Mouse (Mus musculus): ENCODE results near the gene Nmt1. TPM values are rescaled to one million over a fixed set of nuclear protein-coding genes. Genes with fewer than 3 reads are reported as not detected.

The Nmt1 gene
- polyA plus RNA-seq, 1 experiment, result 57.6 TPM

DNA sequence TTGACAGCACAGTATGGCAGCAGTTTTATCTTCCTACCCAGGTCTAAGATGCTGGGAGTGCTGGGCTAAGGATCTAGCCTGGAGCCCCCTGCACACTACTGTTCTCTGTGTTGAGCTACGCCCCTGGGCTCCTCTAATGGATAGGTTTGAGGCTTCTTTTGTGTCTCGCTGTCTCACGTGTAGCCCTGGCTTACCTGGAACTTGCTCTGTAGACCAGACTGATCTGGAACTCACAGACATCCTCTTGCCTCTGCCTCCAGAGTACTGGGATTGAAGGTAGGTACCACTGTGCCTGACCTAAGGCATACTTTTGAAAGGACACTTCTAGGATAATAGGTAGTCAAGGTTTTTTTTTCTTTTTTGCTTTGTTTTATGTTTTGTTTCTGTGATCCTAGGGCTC is 16.0 kb downstream of the Nmt1 start:
- DNase-seq (ENCODE audit: low spot score), result no peak

DNA sequence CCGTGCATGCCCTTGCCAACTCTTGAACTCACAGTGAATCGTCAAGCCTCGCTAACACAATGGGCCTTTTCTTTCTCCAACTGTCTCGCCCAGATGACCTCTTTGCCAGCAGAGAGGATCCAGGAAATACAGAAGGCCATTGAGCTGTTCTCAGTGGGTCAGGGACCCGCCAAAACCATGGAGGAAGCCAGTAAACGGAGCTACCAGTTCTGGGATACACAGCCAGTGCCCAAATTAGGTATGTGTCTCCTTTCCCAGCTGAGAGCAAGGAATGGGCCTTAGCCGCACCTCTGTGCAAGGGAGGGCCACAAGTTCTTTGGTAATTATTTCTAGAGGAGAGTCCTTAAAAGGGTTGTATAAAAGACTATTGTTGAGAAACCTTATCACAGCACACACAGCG is 18.3 kb downstream of the Nmt1 start:
- DNase-seq (ENCODE audit: low spot score), result no peak

DNA sequence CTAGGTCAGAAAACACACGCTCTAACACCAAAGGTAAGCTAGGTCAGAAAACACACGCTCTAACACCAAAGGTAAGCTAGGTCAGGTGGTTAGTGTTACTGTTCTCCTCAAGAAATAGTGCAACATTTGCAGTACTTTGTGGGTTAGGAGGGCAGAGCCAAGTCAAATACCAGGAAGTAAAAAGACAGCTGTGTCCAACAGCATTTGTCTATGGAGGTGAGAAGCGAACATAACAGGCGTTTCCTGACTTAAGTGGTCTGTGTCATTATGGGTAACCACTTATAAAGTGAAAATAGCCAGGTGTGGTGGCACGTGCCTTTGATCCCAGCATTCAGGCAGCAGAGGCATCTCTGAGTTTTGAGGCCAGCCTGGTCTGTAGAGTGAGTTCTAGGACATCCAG is 21.6 kb downstream of the Nmt1 start:
- DNase-seq (ENCODE audit: low spot score), result no peak

DNA sequence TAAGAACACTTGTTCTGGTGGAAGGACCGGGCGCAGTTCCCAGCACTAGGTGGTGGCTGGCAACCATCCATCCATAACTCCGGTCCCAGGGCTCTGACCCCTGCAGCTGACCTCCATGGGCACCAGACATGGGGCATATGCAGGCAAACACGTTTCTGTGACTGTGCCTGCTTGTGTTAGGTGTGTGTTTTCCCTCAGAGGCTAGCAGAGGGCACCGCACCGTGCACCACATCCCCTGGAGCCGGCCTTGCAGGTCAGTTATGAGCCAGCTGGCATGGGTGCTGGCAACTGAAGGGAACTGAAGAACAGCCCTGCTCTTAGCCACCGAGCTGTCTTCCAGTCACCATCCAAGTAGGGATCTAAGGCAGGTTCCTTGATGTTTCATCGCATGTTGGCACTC is 22.2 kb downstream of the Nmt1 start:
- no peak for DNase-seq (ENCODE audit: low spot score)

DNA sequence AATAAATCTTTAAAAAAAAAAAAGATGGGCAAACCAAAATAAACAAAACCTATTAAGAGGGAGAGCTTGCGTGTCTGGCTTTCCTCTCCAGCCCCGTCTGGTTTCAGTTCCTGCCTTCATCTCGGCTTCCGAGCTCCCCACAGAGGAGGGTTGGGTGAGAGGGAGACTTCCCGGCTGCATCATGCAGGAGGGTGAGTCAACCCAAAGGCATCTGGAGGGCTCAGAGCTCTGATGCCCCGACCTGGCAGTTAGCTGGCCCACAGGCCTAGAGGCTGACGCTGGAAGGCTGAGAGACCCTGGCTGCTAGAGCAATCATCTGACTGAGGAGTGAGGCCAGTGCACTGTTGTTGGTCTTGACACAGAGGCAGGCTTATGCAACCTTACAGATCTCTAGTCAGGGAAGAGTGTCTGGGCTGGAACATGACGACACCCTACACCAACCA is 23.3 kb downstream of the Nmt1 start:
- DNase-seq (ENCODE audit: low spot score), result no peak

DNA sequence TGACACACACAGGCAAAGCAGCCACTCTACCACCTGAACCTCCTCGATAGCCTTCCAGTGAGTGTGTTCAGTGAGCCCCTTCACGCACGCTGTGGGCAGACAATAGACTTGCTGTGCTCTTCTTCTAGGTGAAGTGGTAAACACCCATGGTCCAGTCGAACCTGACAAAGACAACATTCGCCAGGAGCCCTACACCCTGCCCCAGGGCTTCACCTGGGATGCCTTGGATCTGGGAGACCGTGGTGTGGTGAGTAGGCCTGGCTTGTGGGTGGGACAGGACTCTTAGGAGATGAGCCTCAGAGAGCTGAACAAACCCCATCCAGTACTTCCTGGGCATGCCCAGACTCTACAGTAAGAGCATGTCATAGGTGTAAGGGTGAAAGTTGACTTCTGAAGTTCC is 24.1 kb downstream of the Nmt1 start:
- DNase-seq (ENCODE audit: low spot score), result no peak

DNA sequence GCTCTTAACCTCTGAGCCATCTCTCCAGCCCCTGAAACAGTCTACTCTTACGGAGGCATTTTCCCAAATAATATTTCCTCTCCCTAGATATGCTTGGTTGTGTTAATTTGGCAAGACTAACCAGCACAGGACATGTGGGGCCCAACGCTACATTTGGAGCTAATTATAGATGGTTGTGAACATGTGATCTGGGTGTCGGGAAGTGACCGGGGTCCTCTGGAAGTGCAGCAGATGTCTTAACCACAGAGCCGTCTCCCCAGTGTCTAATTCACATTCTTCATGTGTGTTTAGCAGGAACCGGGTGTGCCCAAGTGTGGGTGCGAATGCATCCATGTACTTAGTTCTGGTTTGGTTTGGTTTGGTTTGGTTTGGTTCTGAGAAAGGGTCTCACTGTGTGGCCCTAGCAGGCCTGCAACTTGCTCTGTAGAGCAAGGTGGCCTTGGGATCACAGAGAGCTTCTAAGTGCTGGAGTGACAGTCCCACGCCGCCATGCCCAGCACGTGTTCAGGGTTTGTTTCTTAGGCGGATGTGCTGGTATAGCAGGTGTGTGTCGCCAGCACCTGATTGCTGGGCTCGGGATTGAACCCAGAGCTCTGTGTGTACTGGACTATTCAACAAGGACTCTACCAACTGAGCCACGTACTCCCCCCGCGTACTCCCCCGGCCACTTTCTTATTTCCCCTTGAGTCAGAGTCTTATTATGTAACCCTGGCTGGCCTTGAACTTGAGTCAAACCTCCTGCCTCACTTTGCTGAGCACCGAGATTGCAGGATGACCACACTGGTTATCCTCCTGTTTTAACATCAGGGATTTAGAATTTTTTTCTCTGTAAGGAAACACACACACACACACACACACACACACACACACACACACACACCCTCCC is 25.4 kb downstream of the Nmt1 start:
- DNase-seq (ENCODE audit: low spot score), result no peak

DNA sequence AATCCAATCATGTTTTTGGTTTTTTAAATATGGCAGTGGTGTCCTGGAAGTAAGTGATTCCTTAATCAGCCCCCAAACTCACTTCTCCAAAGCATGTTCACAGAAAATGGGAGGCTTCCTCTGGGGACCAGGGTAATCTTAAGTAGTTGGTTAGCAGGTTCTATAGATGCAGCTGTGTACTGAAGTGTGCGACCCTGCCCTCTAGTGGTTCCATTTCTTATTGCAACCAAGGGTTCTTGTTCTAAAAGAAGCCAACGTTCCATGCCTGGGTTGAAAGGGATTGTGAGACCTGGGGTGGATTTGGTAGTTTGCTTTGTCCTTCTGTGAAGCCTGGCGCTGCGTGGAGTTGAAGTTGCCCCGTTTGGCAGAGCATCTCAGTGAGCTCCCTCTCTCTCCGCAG is 26.8 kb downstream of the Nmt1 start:
- DNase-seq (ENCODE audit: low spot score), result no peak

DNA sequence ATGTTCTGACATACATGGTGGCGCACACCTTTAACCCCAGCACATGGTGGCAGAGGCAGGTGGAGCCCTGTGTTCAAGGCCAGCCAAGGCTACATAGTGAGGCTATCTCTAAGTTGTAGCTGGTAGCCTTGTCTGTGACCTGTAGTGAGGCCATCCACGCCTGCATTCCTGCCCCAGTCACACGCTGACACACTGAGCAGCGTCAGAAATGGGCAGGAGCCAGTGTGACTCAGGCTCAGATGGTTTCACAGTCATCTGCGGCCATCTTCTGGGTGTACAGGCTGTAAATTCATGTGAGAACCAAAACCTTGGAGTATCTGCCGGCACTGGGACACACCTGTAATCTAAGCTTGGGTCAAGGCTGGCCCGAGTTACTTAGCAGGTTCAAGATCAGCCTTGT is 28.6 kb downstream of the Nmt1 start:
- DNase-seq (ENCODE audit: low spot score), result no peak

DNA sequence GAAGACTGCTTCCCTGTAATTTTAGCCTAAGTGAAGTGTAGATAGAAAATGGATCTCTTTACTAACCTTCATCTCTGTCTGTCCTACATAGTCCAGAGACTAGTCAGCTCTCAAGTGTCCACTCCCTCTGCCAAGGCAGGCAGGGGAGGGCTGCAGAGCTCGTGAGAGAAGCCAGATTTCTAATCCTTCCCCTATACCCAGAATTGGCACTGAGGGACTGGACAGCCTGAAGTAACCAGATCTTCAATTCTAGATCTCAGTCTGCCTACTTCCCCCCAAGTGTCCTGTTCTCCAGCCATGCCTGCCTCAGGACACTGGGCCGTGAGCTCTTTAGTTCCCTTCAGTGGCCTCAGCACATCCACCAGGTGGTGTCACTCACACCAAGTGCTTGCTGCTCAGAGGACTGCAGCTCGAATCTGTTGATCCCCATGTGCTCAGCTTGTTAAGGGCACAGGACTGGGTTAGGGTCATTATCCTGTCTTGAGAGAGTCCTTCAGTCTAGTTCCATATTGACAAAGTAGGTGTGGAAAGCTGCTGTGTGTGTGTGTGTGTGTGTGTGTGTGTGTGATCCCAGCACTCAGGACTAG is 30.6 kb downstream of the Nmt1 start:
- no peak for DNase-seq (ENCODE audit: low spot score)

DNA sequence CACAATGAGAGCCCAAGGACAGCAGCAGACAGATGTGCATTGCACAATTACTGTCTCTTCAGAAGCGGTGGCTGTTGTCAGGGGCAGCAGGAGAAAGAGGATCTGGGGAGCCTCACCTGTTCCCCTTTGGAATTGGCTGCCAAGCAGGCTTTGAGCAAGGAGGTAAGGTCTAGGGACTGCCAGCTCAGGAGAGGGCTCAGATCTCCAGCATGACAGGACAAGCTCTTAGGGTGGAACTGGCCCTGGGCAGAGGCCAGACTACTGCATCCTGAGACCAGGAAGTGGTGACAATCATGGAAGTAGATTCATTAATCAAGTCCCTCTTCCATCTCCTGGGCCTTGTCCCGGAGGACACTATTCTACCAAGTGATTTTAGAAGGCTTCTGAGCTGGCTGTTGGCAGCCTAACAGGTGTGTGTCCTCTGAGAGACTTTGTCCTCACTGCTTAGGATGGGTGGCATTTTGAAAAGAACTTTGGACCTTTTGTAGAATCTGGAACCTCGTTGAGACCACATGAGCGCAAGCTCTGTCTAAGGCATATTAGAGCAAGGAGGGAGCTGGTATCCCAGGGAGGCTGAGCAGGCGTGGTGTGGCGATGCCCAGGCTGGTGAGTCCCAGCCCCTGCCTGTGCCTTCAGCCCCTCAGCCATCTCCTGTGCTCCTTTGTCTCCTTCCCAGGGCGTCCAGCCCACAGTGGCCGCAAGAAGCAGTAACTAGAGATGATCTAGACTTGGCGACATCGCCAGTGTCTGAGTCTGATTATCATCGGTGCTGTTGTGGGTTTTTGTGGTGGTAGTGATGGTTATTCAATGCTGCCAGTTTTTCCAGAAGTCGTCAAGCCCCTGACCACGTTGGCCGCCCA is 38.4 kb downstream of the Nmt1 start:
- DNase-seq (ENCODE audit: low spot score), result no peak

DNA sequence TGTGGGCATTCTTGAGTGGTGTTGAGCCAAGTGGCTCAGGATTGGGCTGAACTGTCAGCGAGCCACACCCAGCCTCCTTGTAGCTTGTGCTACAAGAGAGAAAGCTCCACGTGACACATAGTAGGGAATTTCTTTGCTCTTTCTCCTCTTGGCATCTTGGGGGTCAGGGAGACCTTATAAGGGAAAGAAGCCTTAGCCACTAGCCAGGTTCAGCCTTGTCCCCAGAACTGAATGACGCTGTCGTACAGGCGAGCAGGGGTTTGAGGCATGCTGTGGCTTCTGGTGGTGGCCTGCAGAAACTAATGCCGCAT is 39.0 kb downstream of the Nmt1 start:
- no peak for DNase-seq (ENCODE audit: low spot score)

DNA sequence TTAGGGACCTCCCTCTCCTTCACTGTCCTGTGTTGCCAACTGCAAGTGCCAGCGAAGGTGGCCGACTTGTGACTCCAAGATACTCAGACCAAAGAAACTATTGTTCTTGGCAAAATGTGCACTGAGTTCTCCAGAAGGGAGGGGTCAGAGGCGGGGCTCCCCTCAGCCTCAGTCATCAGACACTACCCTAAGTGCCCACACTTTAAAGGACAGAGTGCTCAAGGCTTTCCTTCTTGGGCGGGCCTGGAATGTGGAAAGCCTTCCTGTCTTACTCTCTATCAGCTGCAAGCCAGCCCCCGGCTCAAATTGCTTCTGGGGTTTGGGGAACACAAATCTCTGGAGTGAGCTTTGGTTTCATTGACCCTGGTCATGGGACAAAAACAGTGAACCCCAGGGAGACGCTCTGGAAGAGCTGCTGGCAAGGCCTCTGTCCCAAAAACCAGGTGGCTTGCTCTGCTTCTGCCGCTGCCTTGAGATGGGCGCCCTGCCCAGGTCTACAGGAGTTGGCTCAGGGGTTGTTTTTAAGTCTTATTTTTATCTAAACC is 39.5 kb downstream of the Nmt1 start:
- DNase-seq (ENCODE audit: low spot score), result no peak

DNA sequence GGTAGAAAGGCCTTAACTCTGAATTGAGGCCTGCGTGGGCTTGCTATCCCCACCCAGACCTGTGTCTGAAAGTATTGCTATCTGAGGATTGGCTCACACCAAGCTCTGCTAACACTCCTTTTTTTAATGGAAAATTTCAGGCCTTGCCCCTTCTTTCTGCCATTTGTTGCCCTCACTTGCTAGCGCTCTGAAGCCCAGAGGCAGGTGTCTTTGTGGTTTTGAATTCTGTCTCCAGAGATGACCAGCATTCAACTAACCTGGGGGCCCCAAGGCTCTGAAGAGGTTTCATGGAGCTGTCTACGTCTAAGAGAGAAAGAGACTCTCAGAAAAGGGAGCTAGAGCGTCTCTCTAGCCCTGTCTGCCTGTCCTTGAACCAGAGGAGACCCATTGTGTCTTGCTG is 40.3 kb downstream of the Nmt1 start:
- no peak for DNase-seq (ENCODE audit: low spot score)

DNA sequence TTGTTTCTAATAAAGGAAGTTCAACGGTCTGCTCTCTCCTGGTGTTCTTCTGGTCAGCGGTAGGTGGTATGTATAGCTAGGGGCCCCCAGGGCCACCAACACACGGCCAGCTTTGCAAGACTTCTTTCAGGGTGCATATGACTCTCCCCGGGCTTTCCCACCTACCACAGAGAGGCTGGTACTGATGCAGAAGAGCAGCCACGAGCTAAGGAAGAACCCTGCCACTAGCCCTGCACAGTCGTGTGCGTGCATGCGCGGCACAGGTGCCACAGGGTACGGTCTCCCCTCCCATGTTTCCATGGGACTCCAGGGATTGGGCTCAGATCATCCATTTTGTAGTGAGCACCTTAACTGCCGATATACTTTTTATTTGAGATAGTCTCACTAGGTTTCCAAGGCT is 40.9 kb downstream of the Nmt1 start:
- no peak for DNase-seq (ENCODE audit: low spot score)

DNA sequence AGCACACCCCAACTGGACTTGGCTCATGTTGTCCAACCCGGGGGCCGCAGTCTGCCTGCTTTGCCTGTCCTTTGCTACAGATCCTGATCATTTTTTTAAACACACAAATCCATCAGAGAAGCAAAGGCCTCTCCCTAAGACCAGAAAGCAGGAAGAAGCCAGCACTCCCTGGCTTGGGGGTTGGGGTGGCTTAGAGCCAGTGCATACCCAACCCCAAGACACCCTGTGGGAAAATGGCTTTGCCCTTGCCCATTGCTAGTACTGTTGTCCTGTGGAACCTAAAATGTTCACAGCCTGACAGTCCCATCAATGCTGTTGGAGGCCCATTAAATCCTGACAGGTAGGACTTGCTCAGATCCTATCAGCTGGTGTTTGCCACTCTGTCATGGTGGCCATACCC is 41.7 kb downstream of the Nmt1 start:
- no peak for DNase-seq (ENCODE audit: low spot score)

DNA sequence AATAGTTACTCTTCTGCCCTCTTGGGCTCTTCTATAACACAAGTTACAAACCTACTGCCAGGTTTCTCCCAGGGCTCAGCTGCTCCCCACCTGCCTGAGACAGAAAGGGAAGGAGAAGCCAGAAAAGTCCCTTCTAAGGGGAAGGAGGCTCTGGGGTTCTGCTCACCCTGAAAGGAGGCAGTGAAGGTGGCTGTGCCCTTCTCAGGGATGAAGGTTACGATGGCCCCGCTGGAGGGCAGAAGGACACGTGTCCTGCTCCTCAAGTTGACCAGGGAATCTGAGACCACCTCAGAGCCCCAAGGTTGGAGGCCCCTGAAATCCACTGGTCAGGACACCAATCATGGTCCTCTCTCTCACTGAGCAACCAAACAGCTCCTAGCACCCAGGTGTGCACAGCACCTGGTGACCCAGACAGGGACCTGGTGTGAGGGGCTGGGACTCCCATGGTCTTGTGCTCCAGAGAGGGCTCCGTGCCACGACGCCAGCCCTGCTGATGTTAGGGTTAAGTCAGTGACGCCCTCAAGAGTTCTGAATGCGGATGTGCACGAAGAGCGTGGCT is 42.4 kb downstream of the Nmt1 start:
- DNase-seq (ENCODE audit: low spot score), result no peak

DNA sequence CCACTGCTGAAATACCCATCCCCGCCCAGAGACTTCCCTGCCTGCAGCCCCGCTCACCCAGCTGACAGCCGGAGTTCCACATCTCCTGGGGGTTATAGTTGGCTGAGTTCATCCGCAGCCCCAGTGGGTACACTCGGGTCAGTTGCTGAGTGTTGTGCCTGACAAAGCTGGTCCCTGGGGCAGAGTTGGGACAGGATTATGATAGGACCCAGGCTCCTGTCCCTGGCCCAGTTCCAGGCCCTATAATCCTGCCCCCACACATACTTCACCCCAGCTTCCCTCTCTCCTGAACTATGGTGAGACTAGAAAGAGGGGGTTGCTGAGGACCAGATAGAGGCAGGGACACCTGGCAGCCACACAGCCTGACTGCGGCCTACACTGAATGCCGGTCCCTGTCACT is 45.7 kb downstream of the Nmt1 start:
- DNase-seq (ENCODE audit: low spot score), result no peak

DNA sequence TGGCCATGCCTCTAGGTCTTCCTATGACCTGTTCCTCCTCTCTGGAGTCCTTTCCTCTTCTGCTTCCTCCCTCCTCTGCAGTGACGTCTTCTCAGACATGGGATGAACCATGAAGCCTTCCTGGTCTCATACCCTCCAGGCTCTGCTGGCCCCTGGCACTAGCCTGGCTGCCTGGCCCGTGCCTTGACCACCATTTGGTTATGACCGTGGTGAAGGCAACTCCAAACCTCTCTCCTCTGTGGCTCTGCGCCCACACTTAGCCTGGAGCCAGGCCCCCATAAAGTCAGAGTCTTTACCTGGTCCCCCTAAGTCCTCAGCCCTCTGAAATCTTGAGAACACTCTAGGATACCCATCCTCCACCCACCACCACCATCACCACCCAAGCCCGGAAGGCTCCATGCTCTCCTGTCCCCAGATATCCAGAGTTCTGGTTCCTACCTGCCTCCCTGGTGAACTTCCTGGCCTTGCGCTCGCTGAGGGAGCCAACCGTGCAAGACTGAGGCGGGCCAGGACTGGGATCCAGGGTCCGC is 46.2 kb downstream of the Nmt1 start:
- no peak for DNase-seq (ENCODE audit: low spot score)

DNA sequence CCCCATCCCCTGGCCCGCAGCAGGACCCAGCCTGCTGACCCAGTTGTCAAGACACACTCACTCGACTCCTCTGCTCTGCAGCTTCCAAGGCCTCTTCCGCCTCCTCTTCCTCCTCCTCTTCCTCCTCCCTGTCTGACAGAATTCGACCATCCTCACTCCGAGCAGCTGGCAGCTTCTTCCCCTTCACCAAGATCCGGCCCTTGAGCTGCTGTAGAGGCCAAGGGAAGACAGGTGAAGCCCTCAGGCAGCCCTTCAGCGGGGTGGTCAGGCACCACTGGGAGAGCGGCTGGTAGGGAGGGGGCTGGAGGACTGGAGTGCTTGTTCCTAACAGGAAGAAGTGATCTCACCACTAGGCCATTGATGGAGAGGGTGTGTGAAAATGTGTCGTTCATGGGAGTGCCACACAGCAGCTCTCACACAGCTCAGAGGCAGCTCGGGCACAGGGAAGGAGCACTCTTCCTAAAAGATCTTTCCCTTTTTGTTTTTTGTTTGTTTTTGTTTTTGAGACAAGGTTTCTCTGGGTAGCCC is 46.9 kb downstream of the Nmt1 start:
- no peak for DNase-seq (ENCODE audit: low spot score)

DNA sequence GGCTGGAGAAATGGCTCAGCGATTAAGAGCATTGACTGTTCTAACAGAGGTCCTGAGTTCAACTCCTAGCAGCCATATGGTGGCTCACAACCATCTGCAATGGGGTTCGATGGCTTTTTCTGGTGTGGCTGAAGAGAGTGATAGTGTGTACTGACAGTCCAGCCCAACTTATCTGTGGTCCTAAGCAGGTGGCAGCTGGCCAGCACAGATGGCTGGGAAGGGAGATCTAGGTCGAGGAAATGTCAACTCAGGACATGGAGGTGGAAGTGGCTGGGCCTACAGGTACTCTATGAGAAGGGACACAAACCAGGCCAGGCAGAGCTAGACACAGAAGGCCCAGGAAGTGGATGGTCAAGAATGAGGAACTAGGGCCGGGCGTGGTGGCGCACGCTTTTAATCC is 48.0 kb downstream of the Nmt1 start:
- no peak for DNase-seq (ENCODE audit: low spot score)

DNA sequence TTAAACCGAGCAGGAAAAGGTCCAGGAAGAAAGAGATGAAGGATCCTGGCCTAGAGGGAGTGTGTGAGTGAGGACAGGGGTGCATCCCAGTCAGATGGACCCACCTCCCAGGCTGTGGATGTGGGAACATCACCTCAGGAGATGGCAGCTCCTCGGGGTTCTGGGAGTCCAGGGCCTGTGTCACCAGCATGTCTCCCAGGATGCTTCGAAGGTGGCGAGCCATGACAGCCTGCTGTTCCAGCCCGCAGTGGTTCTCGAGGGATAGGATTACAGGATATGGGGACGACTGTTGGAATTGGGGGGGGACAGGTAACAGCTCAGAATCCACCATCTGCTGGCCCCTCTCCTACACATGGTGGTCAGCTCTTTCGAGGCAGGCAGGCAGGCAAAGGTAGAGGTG is 48.6 kb downstream of the Nmt1 start:
- DNase-seq (ENCODE audit: low spot score), result no peak

Data from urinary bladder, adult 2 months (tissue).